Mouse (Mus musculus): Measurements from ENCODE around the gene Dlgap3. TPM values are rescaled to one million over a fixed set of nuclear protein-coding genes. Genes with fewer than 3 reads are reported as not detected.

Gene Dlgap3
- polyA plus RNA-seq, 1 experiment, result 2.6 TPM

GRCm38 (mm10) chr4:127167731-127168130, 1.3 kb upstream of the Dlgap3 start:
- Histone ChIP-seq H3K27me3 (ENCODE audit: control insufficient read depth, insufficient read depth, low read length) (peaks cover 18% of the 10 kb centered on the region; the same call in 1 of the 2 replicates), H3K4me1 (replicated peaks; ENCODE audit: control insufficient read depth, insufficient read depth, low read length) (peaks cover 10% of the 10 kb centered on the region), H3K36me3 (ENCODE audit: control insufficient read depth, insufficient read depth, low read length) (no peaks in the 10 kb centered on the region), H3K4me3 (ENCODE audit: control insufficient read depth, insufficient read depth, low read length) (no peak overlapping the region), H3K27ac (ENCODE audit: control insufficient read depth, insufficient read depth, low read length) (no peak overlapping the region)
- TF ChIP-seq CTCF (IDR thresholded peaks at IDR 0.05; ENCODE audit: borderline replicate concordance, control insufficient read depth, extremely low read depth, insufficient read depth, low read length, poor library complexity) (no peak), POLR2A (IDR thresholded peaks at IDR 0.05; ENCODE audit: control insufficient read depth, extremely low read depth, insufficient read depth, low read length, poor library complexity) (no peak)
- WGBS, result 24% methylated on average over 8 of the region's 8 CpGs
- no peak for DNase-seq

DNA sequence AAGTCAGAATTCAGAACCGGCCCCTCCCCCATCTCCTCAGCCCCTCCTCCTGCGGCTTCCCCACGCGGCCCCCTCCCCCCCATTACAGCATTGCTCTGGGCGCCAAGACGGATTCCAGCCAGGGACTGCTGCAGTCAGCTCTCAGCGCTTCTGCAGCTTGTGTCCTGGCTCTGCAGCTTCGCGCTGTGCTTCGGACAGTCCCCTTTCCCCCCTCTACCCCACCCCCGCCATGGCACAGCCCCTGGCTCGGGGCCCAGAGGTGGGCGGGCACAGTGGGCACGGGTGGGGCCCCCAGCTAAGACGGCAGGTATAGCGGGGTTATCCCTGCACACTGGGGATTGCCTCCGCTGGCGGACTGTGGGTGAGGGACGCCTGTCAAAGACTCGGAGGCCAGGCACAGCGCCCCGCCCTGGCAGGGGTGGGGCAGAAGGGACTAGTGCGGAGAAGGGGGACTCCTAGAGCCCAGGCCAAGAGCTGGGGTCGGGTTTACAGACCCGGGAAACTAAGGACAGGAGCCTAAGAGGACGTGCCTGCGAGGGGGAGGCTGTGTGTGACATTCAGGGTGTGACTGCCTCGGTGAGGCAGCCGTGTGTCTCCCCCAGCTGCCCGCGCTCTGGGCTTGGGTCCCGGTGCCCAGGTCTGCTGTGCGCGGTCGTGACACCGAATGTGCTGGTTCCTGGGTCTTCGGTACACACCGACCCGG, 642 bp upstream of the Dlgap3 start:
- H3K4me3 ChIP-seq (ENCODE audit: control insufficient read depth, insufficient read depth, low read length), result peak overlapping the region; percentile 14; the same call in 1 of the 2 replicates
- no peak overlapping the region for H3K27ac ChIP-seq (ENCODE audit: control insufficient read depth, insufficient read depth, low read length)
- peaks cover 10% of the 10 kb centered on the region for H3K4me1 ChIP-seq (replicated peaks; ENCODE audit: control insufficient read depth, insufficient read depth, low read length)
- TF ChIP-seq POLR2A (IDR thresholded peaks at IDR 0.05; ENCODE audit: control insufficient read depth, extremely low read depth, insufficient read depth, low read length, poor library complexity), result no peak
- TF ChIP-seq CTCF (IDR thresholded peaks at IDR 0.05; ENCODE audit: borderline replicate concordance, control insufficient read depth, extremely low read depth, insufficient read depth, low read length, poor library complexity), result no peak
- 2% methylated on average over 39 of the region's 39 CpGs for WGBS
- peaks cover 18% of the 10 kb centered on the region; the same call in 1 of the 2 replicates for H3K27me3 ChIP-seq (ENCODE audit: control insufficient read depth, insufficient read depth, low read length)
- H3K36me3 ChIP-seq (ENCODE audit: control insufficient read depth, insufficient read depth, low read length), result no peaks in the 10 kb centered on the region
- DNase-seq, result peak; percentile 18

- TF ChIP-seq POLR2A (IDR thresholded peaks at IDR 0.05; ENCODE audit: control insufficient read depth, extremely low read depth, insufficient read depth, low read length, poor library complexity) (no peak), CTCF (IDR thresholded peaks at IDR 0.05; ENCODE audit: borderline replicate concordance, control insufficient read depth, extremely low read depth, insufficient read depth, low read length, poor library complexity) (no peak)
- peak; percentile 2 for DNase-seq
- Histone ChIP-seq H3K27me3 (ENCODE audit: control insufficient read depth, insufficient read depth, low read length) (peaks cover 18% of the 10 kb centered on the region; the same call in 1 of the 2 replicates), H3K4me3 (ENCODE audit: control insufficient read depth, insufficient read depth, low read length) (peak overlapping the region; percentile 29), H3K4me1 (replicated peaks; ENCODE audit: control insufficient read depth, insufficient read depth, low read length) (peaks cover 10% of the 10 kb centered on the region), H3K27ac (ENCODE audit: control insufficient read depth, insufficient read depth, low read length) (no peak overlapping the region), H3K36me3 (ENCODE audit: control insufficient read depth, insufficient read depth, low read length) (no peaks in the 10 kb centered on the region)
- 3% methylated on average over 51 of the region's 51 CpGs for WGBS
These were observed 580 bp downstream of the Dlgap3 start for GRCm38 (mm10) chr4:127169346-127170221.

- Histone ChIP-seq H3K4me1 (replicated peaks; ENCODE audit: control insufficient read depth, insufficient read depth, low read length) (peaks cover 10% of the 10 kb centered on the region), H3K4me3 (ENCODE audit: control insufficient read depth, insufficient read depth, low read length) (no peak overlapping the region), H3K27ac (ENCODE audit: control insufficient read depth, insufficient read depth, low read length) (no peak overlapping the region), H3K27me3 (ENCODE audit: control insufficient read depth, insufficient read depth, low read length) (peaks cover 18% of the 10 kb centered on the region; the same call in 1 of the 2 replicates), H3K36me3 (ENCODE audit: control insufficient read depth, insufficient read depth, low read length) (no peaks in the 10 kb centered on the region)
- TF ChIP-seq POLR2A (IDR thresholded peaks at IDR 0.05; ENCODE audit: control insufficient read depth, extremely low read depth, insufficient read depth, low read length, poor library complexity) (no peak), CTCF (IDR thresholded peaks at IDR 0.05; ENCODE audit: borderline replicate concordance, control insufficient read depth, extremely low read depth, insufficient read depth, low read length, poor library complexity) (no peak)
- DNase-seq, result no peak
- WGBS, result 53% methylated on average over 5 of the region's 5 CpGs
These were observed 1.9 kb downstream of the Dlgap3 start for GRCm38 (mm10) chr4:127170866-127171265.

GRCm38 (mm10) chr4:127171341-127171905, 2.4 kb downstream of the Dlgap3 start:
- H3K36me3 ChIP-seq (ENCODE audit: control insufficient read depth, insufficient read depth, low read length), result no peaks in the 10 kb centered on the region
- WGBS, result 62% methylated on average over 4 of the region's 4 CpGs
- H3K4me1 ChIP-seq (replicated peaks; ENCODE audit: control insufficient read depth, insufficient read depth, low read length), result peaks cover 10% of the 10 kb centered on the region
- H3K4me3 ChIP-seq (ENCODE audit: control insufficient read depth, insufficient read depth, low read length), result no peak overlapping the region
- H3K27me3 ChIP-seq (ENCODE audit: control insufficient read depth, insufficient read depth, low read length), result peaks cover 18% of the 10 kb centered on the region; the same call in 1 of the 2 replicates
- DNase-seq, result no peak
- H3K27ac ChIP-seq (ENCODE audit: control insufficient read depth, insufficient read depth, low read length), result no peak overlapping the region
- TF ChIP-seq CTCF (IDR thresholded peaks at IDR 0.05; ENCODE audit: borderline replicate concordance, control insufficient read depth, extremely low read depth, insufficient read depth, low read length, poor library complexity) (no peak), POLR2A (IDR thresholded peaks at IDR 0.05; ENCODE audit: control insufficient read depth, extremely low read depth, insufficient read depth, low read length, poor library complexity) (no peak)

DNA sequence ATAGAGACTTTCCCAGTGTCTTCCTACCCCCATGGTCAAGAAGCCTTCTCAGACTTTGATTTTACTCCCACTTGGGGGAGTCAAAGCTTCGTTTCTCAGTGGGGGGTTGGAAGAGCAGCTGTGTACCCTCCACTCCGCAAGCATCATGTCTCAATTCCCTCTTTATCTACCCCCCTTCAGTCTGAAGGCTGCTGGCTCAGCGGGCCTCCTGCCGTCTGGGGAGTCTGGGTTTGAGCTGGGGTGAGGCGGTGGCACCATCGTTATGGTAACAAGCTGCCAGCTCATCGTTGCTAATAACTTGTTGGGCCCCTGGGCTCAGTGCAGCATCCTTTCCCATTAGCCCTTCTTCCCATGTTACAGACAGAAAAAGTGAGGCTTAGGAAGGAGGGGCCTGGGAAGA, 3.1 kb downstream of the Dlgap3 start:
- Histone ChIP-seq H3K27me3 (ENCODE audit: control insufficient read depth, insufficient read depth, low read length) (peaks cover 18% of the 10 kb centered on the region; the same call in 1 of the 2 replicates), H3K36me3 (ENCODE audit: control insufficient read depth, insufficient read depth, low read length) (no peaks in the 10 kb centered on the region), H3K4me3 (ENCODE audit: control insufficient read depth, insufficient read depth, low read length) (no peak overlapping the region), H3K4me1 (replicated peaks; ENCODE audit: control insufficient read depth, insufficient read depth, low read length) (peaks cover 10% of the 10 kb centered on the region), H3K27ac (ENCODE audit: control insufficient read depth, insufficient read depth, low read length) (no peak overlapping the region)
- 39% methylated on average over 7 of the region's 7 CpGs for WGBS
- TF ChIP-seq POLR2A (IDR thresholded peaks at IDR 0.05; ENCODE audit: control insufficient read depth, extremely low read depth, insufficient read depth, low read length, poor library complexity), result no peak
- no peak for TF ChIP-seq CTCF (IDR thresholded peaks at IDR 0.05; ENCODE audit: borderline replicate concordance, control insufficient read depth, extremely low read depth, insufficient read depth, low read length, poor library complexity)
- DNase-seq, result no peak
